Mouse (Mus musculus) mouse embryonic stem cell (cell line): ENCODE results near the gene Tubb2a.

Source experiments
- in situ Hi-C, 2 experiments: fragments of 300-500 bp; cut with MboI; formaldehyde crosslinking; loops; 1 replicate in 1 of 2; 3 replicates in 1 of 2; pipeline ENCODE4 v1.14.3; 2019 to 2020; ENCODE audit warnings: low sequenced_read_pairs in 2 of 2, low pct_unique_long_range_greater_than_20kb in 1 of 2, mixed read lengths in 1 of 2; ENCODE audit not compliant: unreplicated experiment in 1 of 2

Gene Tubb2a

DNA sequence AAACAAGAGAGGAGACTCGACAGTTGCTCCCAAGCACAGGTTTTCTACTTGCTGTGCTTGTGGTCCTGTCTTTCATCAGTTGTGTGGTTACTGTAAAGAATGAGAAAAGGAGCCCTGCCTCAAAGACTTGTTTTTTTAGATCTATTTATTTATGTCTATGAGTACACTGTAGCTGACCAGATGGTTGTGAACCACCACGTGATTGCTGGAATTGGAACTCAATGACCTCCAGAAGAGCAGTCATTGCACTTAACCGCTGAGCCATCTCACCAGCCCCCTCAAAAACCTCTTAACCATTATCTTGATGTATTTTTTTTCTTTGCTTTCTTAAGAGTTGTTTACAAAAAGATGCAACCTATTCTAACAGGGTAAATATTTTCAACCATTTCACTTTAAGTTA lies 42.4 kb downstream of the Tubb2a start:
- in situ Hi-C loops = loop anchor here (25.0 kb wide), 1 partner anchor 602 kb away; no protein-coding TSS in a partner anchor

- in situ Hi-C loops = loop anchor here (25.0 kb wide), 1 partner anchor 605 kb away; no protein-coding TSS in a partner anchor
Measured at GRCm38 (mm10) chr13:34032041-34032440, 45.8 kb downstream of the Tubb2a start.
